Mouse (Mus musculus): Measurements from ENCODE around the gene Vezt.

Vezt gene

DNA sequence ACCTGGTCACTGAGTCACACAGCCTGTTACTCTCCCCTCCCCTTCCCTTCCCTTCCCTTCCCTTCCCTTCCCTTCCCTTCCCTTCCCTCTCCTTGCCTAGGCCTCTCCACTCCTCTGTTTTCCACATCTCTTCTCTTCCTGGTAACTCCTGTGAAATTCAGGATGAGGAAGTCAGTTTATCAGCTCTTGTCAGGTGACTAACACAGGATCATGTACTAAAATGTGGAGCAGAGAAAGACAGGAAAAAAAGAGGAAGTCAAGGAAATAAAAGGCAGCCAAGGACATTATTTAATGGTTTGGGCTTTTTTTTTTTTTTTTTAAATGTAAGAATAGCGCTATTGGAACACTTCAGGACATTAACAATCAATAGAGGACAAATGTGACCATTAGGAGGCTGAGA, 126.6 kb downstream of the Vezt start:
- no peak for DNase-seq

DNA sequence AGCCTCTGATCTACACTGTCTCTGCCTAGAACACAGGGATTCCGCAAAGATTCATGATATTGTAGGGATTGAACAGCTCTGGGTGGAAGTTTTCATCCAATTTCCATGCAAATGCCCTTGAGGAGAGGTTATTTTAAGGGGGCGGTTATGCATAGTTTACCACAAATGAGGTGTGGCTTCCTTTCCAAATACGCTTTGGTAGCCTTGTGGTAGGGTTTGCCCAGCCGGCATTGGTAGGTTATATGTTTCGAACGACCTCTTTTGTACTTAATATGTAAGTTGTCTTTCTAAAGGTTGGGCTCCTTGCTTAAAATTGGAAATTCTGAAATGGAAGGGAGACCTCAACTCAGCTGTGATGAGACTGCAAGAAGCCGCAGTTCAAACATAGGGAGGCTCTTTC, 127.1 kb downstream of the Vezt start:
- DNase-seq: no peak

DNA sequence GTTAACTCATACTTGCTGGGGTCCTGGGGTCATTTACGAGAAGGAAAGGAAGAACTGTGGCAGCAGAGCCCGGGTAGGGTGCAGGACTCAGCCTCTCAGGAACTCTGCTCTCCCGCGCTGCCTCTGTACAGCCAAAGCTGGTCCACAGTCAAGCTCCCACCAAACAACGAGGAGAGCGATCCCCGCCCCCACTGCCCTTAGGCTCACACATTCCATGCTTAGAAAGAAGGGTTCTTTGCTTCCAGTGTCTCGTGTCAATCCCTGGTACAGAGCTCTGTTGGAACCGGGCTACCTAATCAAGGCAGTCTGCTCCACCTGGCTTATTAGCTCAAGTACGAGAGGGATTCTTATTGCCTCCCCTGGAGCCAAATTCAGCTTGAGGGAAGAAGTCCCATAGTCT, 128.2 kb downstream of the Vezt start:
- DNase-seq: no peak

DNA sequence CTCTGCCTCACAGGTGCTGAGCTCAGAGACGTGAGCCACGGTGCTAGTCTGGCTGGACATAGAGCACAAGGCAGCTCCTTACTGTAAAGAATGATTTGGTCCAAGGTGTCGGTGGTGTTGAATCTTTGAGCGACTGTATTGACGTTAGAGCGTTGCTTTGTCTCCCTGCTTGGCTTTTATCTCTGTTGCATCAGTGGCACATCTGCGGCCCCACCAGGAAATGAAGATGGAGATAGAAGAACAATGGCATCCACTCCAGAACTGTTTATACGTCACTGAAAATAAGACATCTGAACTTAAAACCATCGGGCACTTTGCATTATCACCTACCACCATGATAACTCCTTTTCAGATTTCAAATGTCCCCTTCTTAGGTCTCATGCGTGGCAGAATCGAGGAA, 135.7 kb downstream of the Vezt start:
- DNase-seq: no peak

DNA sequence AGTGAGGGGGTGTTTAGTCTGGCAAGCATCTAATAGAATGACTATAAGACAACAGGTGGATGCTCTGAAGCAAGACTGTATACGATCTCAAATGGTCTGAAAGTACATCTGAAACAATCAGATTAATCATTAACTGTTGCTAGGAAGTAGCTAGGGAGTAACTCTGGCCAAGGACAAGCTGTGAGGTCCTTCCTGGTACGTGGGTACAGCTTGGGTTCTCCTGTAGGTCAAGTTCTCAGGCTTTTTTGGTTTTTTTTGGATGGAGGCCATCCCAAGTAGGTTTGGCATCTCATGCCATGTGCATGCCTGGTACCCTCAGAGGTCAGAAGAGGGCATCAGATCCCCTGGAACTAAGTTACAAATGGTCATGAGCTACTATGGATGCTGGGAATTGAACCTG, 136.3 kb downstream of the Vezt start:
- DNase-seq: no peak

DNA sequence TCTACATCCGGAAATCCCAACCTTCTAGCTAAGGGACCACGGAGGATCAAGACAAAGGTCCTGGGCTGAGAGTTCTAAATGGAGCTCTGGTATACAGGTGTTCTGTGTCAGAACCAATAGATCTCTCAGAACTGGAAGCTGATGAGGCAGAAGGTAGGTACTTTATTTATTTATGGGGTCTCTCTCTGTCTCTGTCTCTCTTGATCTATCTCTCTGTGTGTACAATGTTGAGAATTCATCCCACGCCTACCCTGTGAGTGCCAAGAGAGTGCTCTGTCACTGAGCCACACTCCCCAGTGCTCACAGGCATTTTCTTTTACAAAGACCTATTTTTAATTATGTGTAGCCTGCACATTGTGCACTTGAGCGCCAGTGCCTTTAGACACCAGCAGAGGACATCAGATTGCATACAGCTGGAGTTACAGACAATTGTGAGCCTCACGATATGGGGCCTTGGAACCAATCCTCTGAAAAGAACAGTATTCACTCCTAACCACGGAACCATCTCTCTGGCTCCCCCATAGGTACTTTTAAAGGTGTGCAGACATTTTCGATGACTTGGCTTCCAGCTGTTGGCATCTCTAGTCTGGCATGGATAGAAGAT, 138.5 kb downstream of the Vezt start, which contains the start of gene Metap2:
TSS of gene Metap2 (minus strand) at position 51 of the 604 bp plus-strand sequence.
- no peak for DNase-seq

DNA sequence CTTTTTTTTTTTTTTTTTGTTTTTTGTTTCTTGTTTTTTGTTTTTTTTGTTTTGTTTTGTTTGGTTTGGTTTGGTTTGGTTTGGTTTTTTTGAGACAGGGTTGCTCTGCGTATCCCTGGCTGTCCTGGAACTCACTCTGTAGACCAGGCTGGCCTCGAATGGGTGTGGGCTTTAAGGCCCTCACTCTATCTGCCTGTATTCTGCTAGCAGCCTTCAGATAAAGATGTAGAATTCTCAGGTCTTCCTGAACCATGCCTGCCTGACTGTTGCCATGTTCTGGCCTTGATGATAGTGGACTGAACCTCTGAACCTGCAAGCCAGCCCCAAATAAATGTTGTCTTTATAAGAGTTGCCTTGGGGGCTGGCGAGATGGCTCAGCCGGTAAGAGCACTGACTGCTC, 143.1 kb downstream of the Vezt start:
- no peak for DNase-seq

DNA sequence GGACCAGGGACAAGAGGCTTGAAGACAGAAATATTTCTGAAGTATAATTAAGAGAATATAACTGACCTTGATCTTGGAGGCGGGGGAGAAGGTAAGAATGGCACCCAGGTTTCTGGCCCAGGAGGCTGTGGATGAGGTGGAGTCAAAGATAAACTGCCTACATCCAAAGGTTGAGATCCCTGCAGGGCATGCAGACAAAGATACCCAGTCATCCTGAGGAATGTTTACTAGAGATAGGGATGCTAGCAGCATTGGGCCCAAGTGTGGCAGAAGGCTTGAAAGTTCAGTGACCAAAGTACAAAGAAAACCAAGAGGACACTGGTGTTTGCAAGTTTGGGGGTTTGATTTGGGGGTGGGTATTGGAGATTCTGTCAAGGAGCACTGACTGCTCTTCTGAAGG, 144.6 kb downstream of the Vezt start:
- DNase-seq: no peak

DNA sequence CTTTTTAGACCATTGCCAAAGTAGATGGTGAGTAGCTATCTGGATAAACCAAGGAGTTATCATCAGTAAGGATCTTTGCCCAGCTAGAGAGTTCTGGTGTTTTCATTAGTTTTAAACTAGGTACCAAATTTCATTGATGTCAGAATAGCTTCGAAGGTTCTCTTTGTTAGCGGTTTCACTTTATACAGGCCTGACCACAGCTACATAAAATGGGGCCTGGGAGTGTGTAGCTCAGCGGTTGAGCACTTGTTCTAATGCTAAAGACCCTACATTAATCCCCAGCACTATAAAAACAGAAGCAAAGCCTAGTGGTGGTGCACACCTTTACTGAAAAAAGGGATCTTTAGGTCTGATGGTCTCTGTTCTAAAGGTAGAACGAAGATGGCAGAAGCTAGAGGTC, 145.1 kb downstream of the Vezt start:
- no peak for DNase-seq

DNA sequence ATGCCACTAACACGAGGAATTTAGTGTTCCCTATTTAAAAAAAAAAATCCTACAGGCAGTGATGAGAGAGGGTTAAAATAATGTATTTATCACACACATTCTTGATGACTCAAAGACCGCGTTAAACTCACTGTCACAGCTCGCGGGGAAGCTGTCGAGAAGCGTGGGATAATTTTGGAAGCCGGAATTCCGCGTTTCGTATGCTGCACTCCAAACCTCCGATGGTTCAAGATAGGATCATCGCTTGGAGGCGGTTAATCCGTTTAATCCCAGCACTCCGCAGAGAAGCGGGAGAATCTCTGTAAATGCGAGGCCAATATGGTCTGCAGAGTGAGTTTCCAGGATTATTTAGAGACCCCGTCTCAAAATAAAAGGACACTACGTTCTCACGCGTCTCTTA, 145.6 kb downstream of the Vezt start:
- DNase-seq: no peak

DNA sequence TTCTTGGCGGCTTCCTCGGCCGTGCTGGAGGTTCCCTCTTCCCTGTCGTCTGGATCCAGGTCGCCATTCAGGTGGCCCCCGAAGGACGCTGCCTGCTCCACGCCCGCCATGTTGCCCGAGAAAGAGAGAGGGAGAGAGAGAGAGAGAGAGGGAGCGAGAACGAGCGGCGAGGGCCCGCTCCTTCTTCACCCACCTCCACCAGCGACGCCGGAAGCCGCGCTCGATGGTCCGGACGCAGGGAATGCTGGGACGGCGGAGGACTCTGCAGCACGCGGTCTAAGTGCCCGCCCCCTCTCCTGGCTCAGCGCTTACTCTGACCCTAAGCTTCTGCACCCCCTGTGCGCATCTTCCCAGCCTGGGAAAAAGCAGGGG, 146.1 kb downstream of the Vezt start:
- peak; percentile 78 for DNase-seq

Data from B cell, adult 2 months (primary cell).